Mouse (Mus musculus) CH12.LX (cell line): Measurements from ENCODE around the gene 1700016K19Rik.

ENCODE experiments used
- CTCF ChIP-seq, 2 experiments: IDR thresholded peaks in 1 of 2; conservative IDR thresholded peaks in 1 of 2; 2 replicates each; pipeline ENCODE4 v1.5.1; 2011 to 2012; ENCODE audit warnings: low read depth in 2 of 2, low read length in 2 of 2, improper control_type of control experiment in 1 of 2, inconsistent platforms in 1 of 2, mild to moderate bottlenecking in 1 of 2, moderate library complexity in 1 of 2
- E2F4 ChIP-seq: IDR thresholded peaks from 2 replicates; pipeline ENCODE4 v1.6.1; 2011; ENCODE audit warnings: low read depth, low read length, improper control_type of control experiment; ENCODE audit not compliant: insufficient replicate concordance
- MAFK ChIP-seq: IDR thresholded peaks from 2 replicates; pipeline ENCODE4 v1.6.1; 2011; ENCODE audit warnings: low read length, improper control_type of control experiment; ENCODE audit not compliant: insufficient replicate concordance
- RCOR1 ChIP-seq: conservative IDR thresholded peaks from 2 replicates; pipeline ENCODE4 v1.6.1; 2012; ENCODE audit warnings: low read depth, mild to moderate bottlenecking, inconsistent platforms, low read length, improper control_type of control experiment

GRCm38 (mm10) chr11:76045367-76045766 lies 45.7 kb downstream of the 1700016K19Rik start:
- no peak for TF ChIP-seq CTCF (conservative IDR thresholded peaks at IDR 0.05 in 1 of 2, IDR thresholded peaks at IDR 0.05 in 1 of 2; ENCODE audit: low read depth in 2 of 2, low read length in 2 of 2)
- TF ChIP-seq E2F4: no peak
- TF ChIP-seq RCOR1: no peak
- no peak for TF ChIP-seq MAFK
